ENCODE assay signal across 9 mouse cellular contexts in the genomic region with DNA sequence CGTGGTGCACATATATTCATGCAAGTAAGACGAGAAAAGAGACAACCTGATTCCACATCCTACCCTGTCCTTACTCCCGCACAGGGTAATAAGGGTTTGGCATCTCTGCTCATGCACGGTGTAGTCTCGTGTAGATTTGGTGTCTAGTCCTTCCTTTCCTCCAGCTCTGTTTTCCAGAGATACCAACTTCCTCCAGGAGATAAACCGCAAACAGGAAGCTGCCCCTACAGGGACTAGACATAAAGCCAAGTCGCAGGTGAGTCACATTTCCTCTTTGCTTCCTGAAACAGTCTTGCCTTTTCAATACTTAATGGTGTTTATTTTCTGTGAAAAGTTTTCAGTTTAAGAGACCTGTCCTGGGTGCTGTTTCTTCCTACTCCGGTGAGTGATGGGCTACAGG. TPM values are rescaled to one million over a fixed set of nuclear protein-coding genes. Genes with fewer than 3 reads are reported as not detected.
A peak's percentile ranks its signal among the peaks of the same experiment; 100 is the strongest.
DNase-seq lines count a peak whose midpoint lies in the region; ATAC-seq and TF ChIP-seq lines count a peak whose summit lies in the region.
"Had no signal": no experiment of that assay in that cellular context is flagged by ENCODE, and none has a peak within 500 bp of the region (broad histone marks: within the 10 kb centered on the region; RNA-seq: fewer than 3 reads in every experiment).

No protein-coding gene starts in this region.

- no peaks in the 10 kb centered on the region for H3K36me3 ChIP-seq in lung, postnatal 0 days (ENCODE audit: insufficient read depth, low read length)
- peaks cover 4% of the 10 kb centered on the region; the same call in 1 of the 2 replicates for H3K36me3 ChIP-seq in forebrain, embryonic 15.5 days
- peaks cover 3% of the 10 kb centered on the region; the same call in 1 of the 2 replicates for H3K36me3 ChIP-seq in limb, embryonic 14.5 days (ENCODE audit: control insufficient read depth, insufficient read depth, low read length)
- H3K36me3 ChIP-seq in stomach, embryonic 15.5 days: no peaks in the 10 kb centered on the region

- peak overlapping the region; percentile 76 for H3K4me2 ChIP-seq in lung, postnatal 0 days (replicated peaks; ENCODE audit: low read depth, low read length)
- H3K4me2 ChIP-seq in forebrain, embryonic 15.5 days (replicated peaks): peak overlapping the region; percentile 86
- peak overlapping the region; percentile 79 for H3K4me2 ChIP-seq in limb, embryonic 14.5 days (replicated peaks; ENCODE audit: low read depth, low read length, severe bottlenecking)
- H3K4me2 ChIP-seq in stomach, embryonic 15.5 days: peak overlapping the region; percentile 77

- no peak for TF ChIP-seq EP300 in lung, postnatal 0 days (IDR thresholded peaks at IDR 0.05)

- ATAC-seq in lung, postnatal 0 days: no peak
- peak; percentile 5; the same call in 1 of the 2 replicates for ATAC-seq in forebrain, embryonic 15.5 days (replicated peaks)
- no peak for ATAC-seq in limb, embryonic 14.5 days (ENCODE audit: low FRiP score, low read depth)
- no peak for ATAC-seq in stomach, embryonic 15.5 days (ENCODE audit: insufficient read depth, low FRiP score, low read depth)

- no peak overlapping the region for H3K4me3 ChIP-seq in lung, postnatal 0 days (ENCODE audit: low read depth, low read length)
- H3K4me3 ChIP-seq in lung, adult 2 months (replicated peaks; ENCODE audit: extremely low read depth, low read depth, low read length): no peak overlapping the region
- H3K4me3 ChIP-seq in forebrain, embryonic 15.5 days: peak overlapping the region; percentile 78
- peak overlapping the region; percentile 57 for H3K4me3 ChIP-seq in limb, embryonic 14.5 days (replicated peaks; ENCODE audit: low read length)
- peak overlapping the region; percentile 57 for H3K4me3 ChIP-seq in stomach, embryonic 15.5 days (replicated peaks)

- no peak overlapping the region for H3K27ac ChIP-seq in lung, postnatal 0 days (ENCODE audit: low read length)
- H3K27ac ChIP-seq in forebrain, embryonic 15.5 days (replicated peaks): no peak overlapping the region
- H3K27ac ChIP-seq in limb, embryonic 14.5 days (replicated peaks; ENCODE audit: low read depth, low read length): no peak overlapping the region
- no peak overlapping the region for H3K27ac ChIP-seq in stomach, embryonic 15.5 days

- DNase-seq in lung, postnatal 0 days (ENCODE audit: low spot score): no peak
- DNase-seq in lung, adult 2 months: no peak
- no peak for DNase-seq in limb, embryonic 14.5 days (ENCODE audit: low spot score)
- no peak for DNase-seq in B cell, adult 2 months
- DNase-seq in left cerebral cortex, adult 9 months (ENCODE audit: low spot score in 2 of 2): no peak
- DNase-seq: lung, adult 18-20 months had no signal

- no peaks in the 10 kb centered on the region for H3K27me3 ChIP-seq in lung, postnatal 0 days (replicated peaks; ENCODE audit: insufficient read depth, low read length)
- H3K27me3 ChIP-seq in forebrain, embryonic 15.5 days: no peaks in the 10 kb centered on the region
- no peaks in the 10 kb centered on the region for H3K27me3 ChIP-seq in limb, embryonic 14.5 days (ENCODE audit: control insufficient read depth, insufficient read depth, low read length)
- no peaks in the 10 kb centered on the region for H3K27me3 ChIP-seq in stomach, embryonic 15.5 days (replicated peaks)

- TF ChIP-seq POLR2A in lung, adult 2 months (IDR thresholded peaks at IDR 0.05; ENCODE audit: borderline replicate concordance, extremely low read depth, low read depth, low read length): no peak
- no peak for TF ChIP-seq POLR2A in limb, embryonic 14.5 days (IDR thresholded peaks at IDR 0.05; ENCODE audit: borderline replicate concordance, extremely low read depth, insufficient read depth, insufficient read length)

- no peak for TF ChIP-seq CTCF in lung, postnatal 0 days (IDR thresholded peaks at IDR 0.05)
- TF ChIP-seq CTCF in lung, adult 2 months (IDR thresholded peaks at IDR 0.05; ENCODE audit: insufficient read depth, low read length): no peak

- no peak overlapping the region for H3K9ac ChIP-seq in lung, postnatal 0 days (replicated peaks; ENCODE audit: low read depth)
- peak overlapping the region; percentile 72; the same call in 1 of the 2 replicates for H3K9ac ChIP-seq in forebrain, embryonic 15.5 days (replicated peaks)
- H3K9ac ChIP-seq in limb, embryonic 14.5 days (ENCODE audit: low read depth, low read length, severe bottlenecking): peak overlapping the region; percentile 62; the same call in 1 of the 2 replicates
- H3K9ac ChIP-seq in stomach, embryonic 15.5 days: no peak overlapping the region

- H3K9me3 ChIP-seq in lung, postnatal 0 days (ENCODE audit: low read length): no peaks in the 10 kb centered on the region
- no peaks in the 10 kb centered on the region for H3K9me3 ChIP-seq in forebrain, embryonic 15.5 days
- H3K9me3 ChIP-seq in limb, embryonic 14.5 days (ENCODE audit: control insufficient read depth, low read length): no peaks in the 10 kb centered on the region
- H3K9me3 ChIP-seq in stomach, embryonic 15.5 days: no peaks in the 10 kb centered on the region

- peaks cover 4% of the 10 kb centered on the region; the same call in 1 of the 2 replicates for H3K4me1 ChIP-seq in lung, postnatal 0 days (ENCODE audit: insufficient read depth, low read depth, low read length)
- peaks cover 8% of the 10 kb centered on the region for H3K4me1 ChIP-seq in lung, adult 2 months (ENCODE audit: control insufficient read depth, insufficient read depth, low read length)
- peaks cover 22% of the 10 kb centered on the region for H3K4me1 ChIP-seq in forebrain, embryonic 15.5 days
- H3K4me1 ChIP-seq in limb, embryonic 14.5 days (ENCODE audit: control insufficient read depth, insufficient read depth, low read length): peaks cover 5% of the 10 kb centered on the region
- peaks cover 16% of the 10 kb centered on the region for H3K4me1 ChIP-seq in stomach, embryonic 15.5 days

- WGBS in lung, postnatal 0 days: 58% methylated on average over 8 of the region's 8 CpGs
- 43% methylated on average over 8 of the region's 8 CpGs for WGBS in lung, adult 2 months
- WGBS in forebrain, embryonic 15.5 days: 77% methylated on average over 8 of the region's 8 CpGs
- WGBS in limb, embryonic 14.5 days: 72% methylated on average over 8 of the region's 8 CpGs
- WGBS in stomach, embryonic 15.5 days: 67% methylated on average over 8 of the region's 8 CpGs

RNA-seq across cellular contexts. Expression of gene Zfp28, which starts 0.9 kb away (rescaled TPM):
- polyA plus RNA-seq in lung, postnatal 0 days (2015; fragmentation: Nextera tagmentation; extraction: Ambion mirVana): 5.0 and 5.3 TPM in 2 replicates
- polyA plus RNA-seq in lung, adult 2 months (2012; rRNA removed): 2.0 and 3.9 TPM in 2 replicates
- 21.5 and 23.3 TPM in 2 replicates for polyA plus RNA-seq in forebrain, embryonic 15.5 days (2015; fragmentation: Nextera tagmentation; extraction: Ambion mirVana)
- 9.2 and 11.0 TPM in 2 replicates for polyA plus RNA-seq in limb, embryonic 14.5 days (2012; rRNA removed)
- 11.1 and 14.4 TPM in 2 replicates for polyA plus RNA-seq in limb, embryonic 14.5 days (2014; fragmentation: Nextera tagmentation; extraction: Ambion mirVana)
- polyA plus RNA-seq in stomach, embryonic 15.5 days (2015; fragmentation: Nextera tagmentation; extraction: Ambion mirVana): 6.9 and 7.6 TPM in 2 replicates

RNA-seq across cellular contexts. Expression of gene Smim17, which starts 14.5 kb away (rescaled TPM):
- polyA plus RNA-seq in lung, postnatal 0 days (2015; fragmentation: Nextera tagmentation; extraction: Ambion mirVana): not detected in 2 replicates
- not detected in 2 replicates for polyA plus RNA-seq in lung, adult 2 months (2012; rRNA removed)
- 2.6 and 3.4 TPM in 2 replicates for polyA plus RNA-seq in forebrain, embryonic 15.5 days (2015; fragmentation: Nextera tagmentation; extraction: Ambion mirVana)
- 0.31 and 0.51 TPM in 2 replicates for polyA plus RNA-seq in limb, embryonic 14.5 days (2012; rRNA removed)
- polyA plus RNA-seq in limb, embryonic 14.5 days (2014; fragmentation: Nextera tagmentation; extraction: Ambion mirVana): 0.32 TPM in 1 of 2 replicates, not detected in the other
- polyA plus RNA-seq in stomach, embryonic 15.5 days (2015; fragmentation: Nextera tagmentation; extraction: Ambion mirVana): 0.23 and 0.26 TPM in 2 replicates
- polyA plus RNA-seq: spleen, adult 2 months had no signal

RNA-seq across cellular contexts. Expression of gene Zfp78, which starts 20.9 kb away (rescaled TPM):
- polyA plus RNA-seq in lung, postnatal 0 days (2015; fragmentation: Nextera tagmentation; extraction: Ambion mirVana): 1.6 and 2.5 TPM in 2 replicates
- 0.35 and 0.59 TPM in 2 replicates for polyA plus RNA-seq in lung, adult 2 months (2012; rRNA removed)
- polyA plus RNA-seq in forebrain, embryonic 15.5 days (2015; fragmentation: Nextera tagmentation; extraction: Ambion mirVana): 4.5 and 4.6 TPM in 2 replicates
- 1.1 and 2.1 TPM in 2 replicates for polyA plus RNA-seq in limb, embryonic 14.5 days (2012; rRNA removed)
- 2.8 and 3.4 TPM in 2 replicates for polyA plus RNA-seq in limb, embryonic 14.5 days (2014; fragmentation: Nextera tagmentation; extraction: Ambion mirVana)
- 1.6 and 1.9 TPM in 2 replicates for polyA plus RNA-seq in stomach, embryonic 15.5 days (2015; fragmentation: Nextera tagmentation; extraction: Ambion mirVana)

RNA-seq across cellular contexts. Expression of gene Gm20715, which starts 26.1 kb away (rescaled TPM):
- polyA plus RNA-seq in lung, postnatal 0 days (2015; fragmentation: Nextera tagmentation; extraction: Ambion mirVana): not detected in 2 replicates
- polyA plus RNA-seq in lung, adult 2 months (2012; rRNA removed): 0.03 TPM in 1 of 2 replicates, not detected in the other
- polyA plus RNA-seq in forebrain, embryonic 15.5 days (2015; fragmentation: Nextera tagmentation; extraction: Ambion mirVana): 0.06 TPM in 1 of 2 replicates, not detected in the other
- 0.03 and 0.06 TPM in 2 replicates for polyA plus RNA-seq in limb, embryonic 14.5 days (2012; rRNA removed)
- not detected in 2 replicates for polyA plus RNA-seq in limb, embryonic 14.5 days (2014; fragmentation: Nextera tagmentation; extraction: Ambion mirVana)
- not detected in 2 replicates for polyA plus RNA-seq in stomach, embryonic 15.5 days (2015; fragmentation: Nextera tagmentation; extraction: Ambion mirVana)
- polyA plus RNA-seq: spleen, adult 2 months had no signal

RNA-seq across cellular contexts. Expression of gene Gm3854, which starts 40.5 kb away (rescaled TPM):
- 0.18 and 0.21 TPM in 2 replicates for polyA plus RNA-seq in lung, postnatal 0 days (2015; fragmentation: Nextera tagmentation; extraction: Ambion mirVana)
- 0.07 and 0.21 TPM in 2 replicates for polyA plus RNA-seq in lung, adult 2 months (2012; rRNA removed)
- polyA plus RNA-seq in forebrain, embryonic 15.5 days (2015; fragmentation: Nextera tagmentation; extraction: Ambion mirVana): 5.7 and 6.0 TPM in 2 replicates
- polyA plus RNA-seq in limb, embryonic 14.5 days (2012; rRNA removed): 1.4 and 1.9 TPM in 2 replicates
- polyA plus RNA-seq in limb, embryonic 14.5 days (2014; fragmentation: Nextera tagmentation; extraction: Ambion mirVana): 1.1 and 1.9 TPM in 2 replicates
- polyA plus RNA-seq in stomach, embryonic 15.5 days (2015; fragmentation: Nextera tagmentation; extraction: Ambion mirVana): 1.6 and 2.7 TPM in 2 replicates

Comparison
In these comparisons a context has a peak if more than half of its experiments do, and no peak if none do; other contexts are left out.
1. H3K4me3 ChIP-seq: peak in forebrain, embryonic 15.5 days (single experiment), limb, embryonic 14.5 days (single experiment) and stomach, embryonic 15.5 days (single experiment); none in lung, postnatal 0 days (single experiment) and lung, adult 2 months (single experiment).
2. H3K9ac ChIP-seq: peak in forebrain, embryonic 15.5 days (single experiment) and limb, embryonic 14.5 days (single experiment); none in lung, postnatal 0 days (single experiment) and stomach, embryonic 15.5 days (single experiment).
3. Peak in every context shown above with its lines, with median percentiles within 50 percentile points of each other: H3K4me2 ChIP-seq.